Mouse (Mus musculus) heart, postnatal 0 days (tissue): ENCODE measurements at regions not wholly inside any gene's neighbourhood (a gene's known extent, or its start where the extent isn't known, plus 50 kb on each side); places are given as distances from the start of the nearest gene placed in this dataset.

Experiments used
- ATAC-seq: fragments of 200-750 bp; cut with Nextera tagmentation; 2 replicates; pipeline ENCODE4 v1.8.0; 2017; ENCODE audit warnings: low read depth, moderate number of reproducible peaks, moderate library complexity; ENCODE audit not compliant: insufficient read depth
- DNase-seq: peaks from one replicate; pipeline ENCODE4 v3.0.0-alpha.2; 2016; ENCODE audit warnings: low spot score
- H3K27ac ChIP-seq: fragments of 300-500 bp; sonication (generic); 2 replicates; pipeline ENCODE4 v1.5.1; 2014; ENCODE audit warnings: low read depth, mild to moderate bottlenecking
- H3K27me3 ChIP-seq: fragments of 300-500 bp; sonication (generic); 2 replicates; pipeline ENCODE4 v1.6.1; 2014; ENCODE audit warnings: low read length, mixed read lengths; ENCODE audit not compliant: control insufficient read depth, insufficient read depth
- H3K36me3 ChIP-seq: fragments of 300-500 bp; sonication (generic); replicated peaks from 2 replicates; pipeline ENCODE4 v1.6.1; 2014; ENCODE audit warnings: low read length, mixed read lengths; ENCODE audit not compliant: control insufficient read depth, insufficient read depth
- H3K4me1 ChIP-seq: fragments of 300-500 bp; sonication (generic); 2 replicates; pipeline ENCODE4 v1.6.1; 2014; ENCODE audit warnings: antibody characterized with exemption; ENCODE audit not compliant: control insufficient read depth, insufficient read depth
- H3K4me2 ChIP-seq: fragments of 300-500 bp; sonication (generic); 2 replicates; pipeline ENCODE4 v1.6.1; 2014; ENCODE audit warnings: low read depth, mild to moderate bottlenecking, low read length, moderate library complexity
- H3K4me3 ChIP-seq: fragments of 300-500 bp; sonication (generic); 2 replicates; pipeline ENCODE4 v1.5.1; 2014; ENCODE audit warnings: low read depth, low read length
- H3K9ac ChIP-seq: fragments of 300-500 bp; sonication (generic); replicated peaks from 2 replicates; pipeline ENCODE4 v1.6.1; 2014; ENCODE audit warnings: low read depth, low read length, mixed read lengths
- H3K9me3 ChIP-seq: fragments of 300-500 bp; sonication (generic); replicated peaks from 2 replicates; pipeline ENCODE4 v1.6.1; 2016; ENCODE audit warnings: low read length; ENCODE audit not compliant: control insufficient read depth
- CTCF ChIP-seq: IDR thresholded peaks from 2 replicates; pipeline ENCODE4 v1.5.1; 2016; ENCODE audit warnings: antibody characterized with exemption, control low read depth, low read depth
- EP300 ChIP-seq: IDR thresholded peaks from 2 replicates; pipeline ENCODE4 v1.6.1; 2016; ENCODE audit warnings: antibody characterized with exemption, low read depth
- WGBS: fragments of 180-500 bp; shearing (Covaris S2); extraction: QIAGEN DNeasy Blood & Tissue Kit; methylation state at CpG from one replicate; pipeline ENCODE4 v1.1.7; 2014; 5-methylcytosine and 5-hydroxymethylcytosine counted together

DNA sequence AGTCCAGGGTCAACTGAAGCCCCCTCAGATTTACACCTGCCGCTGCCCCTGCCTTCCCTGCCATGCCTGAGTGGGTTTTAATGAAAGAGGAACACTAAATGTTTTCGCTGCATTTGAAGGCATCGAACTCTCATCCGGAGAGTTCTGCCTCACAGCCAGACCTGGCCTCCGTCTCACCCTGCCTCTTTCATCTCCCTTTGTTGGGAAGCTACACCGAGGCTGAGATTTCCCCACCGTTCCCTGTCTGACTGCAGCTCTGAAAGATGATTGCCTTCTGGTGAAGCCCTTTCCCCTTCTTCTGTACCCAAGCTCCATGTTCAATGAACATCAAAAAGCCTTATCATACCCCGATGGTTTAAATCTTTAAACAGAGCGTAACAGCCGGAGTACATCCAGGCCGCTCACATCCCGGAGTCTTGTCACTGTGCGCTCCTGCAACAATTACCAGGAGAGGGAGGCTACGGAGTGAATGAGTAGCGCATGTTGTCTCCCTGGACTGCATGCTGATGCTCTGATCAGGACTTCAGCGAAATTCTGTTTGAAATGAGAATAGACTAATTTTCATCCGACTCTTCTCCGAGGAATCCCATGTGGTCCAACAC lies 98.3 kb downstream of the Zfp326 start:
- H3K36me3 ChIP-seq, result no peaks in the 10 kb centered on the region
- peaks cover 8% of the 10 kb centered on the region for H3K4me1 ChIP-seq
- DNase-seq, result no peak
- no peak overlapping the region for H3K4me3 ChIP-seq
- no peaks in the 10 kb centered on the region for H3K9me3 ChIP-seq
- H3K4me2 ChIP-seq, result no peak overlapping the region
- no peak overlapping the region for H3K27ac ChIP-seq
- WGBS, result 88% methylated on average over 18 of the region's 18 CpGs
- no peak for TF ChIP-seq CTCF
- TF ChIP-seq EP300, result no peak
- H3K9ac ChIP-seq, result no peak overlapping the region
- H3K27me3 ChIP-seq, result no peaks in the 10 kb centered on the region
- no peak for ATAC-seq
